Mouse (Mus musculus) frontal cortex, postnatal 25 days (tissue): Measurements from ENCODE around the gene Hyal3.
A peak's percentile ranks its signal among the peaks of the same experiment; 100 is the strongest.

Experiments used
- DNase-seq, 2 experiments: peaks; one replicate each; pipeline ENCODE4 v3.0.0; 2022; ENCODE audit warnings: low spot score in 2 of 2

The Hyal3 gene

GRCm38 (mm10) chr9:107594281-107595062 lies 13.9 kb downstream of the Hyal3 start:
- no peak for DNase-seq

- no peak for DNase-seq
Observed at GRCm38 (mm10) chr9:107596619-107597569, 16.3 kb downstream of the Hyal3 start.

DNA sequence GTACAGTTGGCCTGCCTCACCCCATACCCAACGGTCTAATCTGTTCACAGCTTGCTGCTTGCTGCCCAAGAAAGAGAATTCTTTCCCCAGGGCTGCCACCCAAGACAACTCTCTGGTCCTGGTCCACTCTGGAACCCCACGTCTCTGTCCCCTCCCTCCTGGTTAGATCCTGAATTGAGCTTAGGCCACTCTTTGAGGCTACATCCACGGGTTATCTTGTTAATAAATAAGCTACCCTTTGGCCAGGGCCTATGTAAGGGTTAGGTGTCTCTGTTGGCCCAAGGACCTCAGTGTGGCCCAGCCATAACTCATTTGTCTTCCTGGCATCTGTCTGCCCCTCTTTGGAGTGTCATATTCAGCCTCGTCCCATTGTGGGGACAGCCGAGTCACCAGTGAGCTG lies 17.8 kb downstream of the Hyal3 start:
- no peak for DNase-seq

- DNase-seq: no peak
Observed at GRCm38 (mm10) chr9:107599433-107599832, 18.8 kb downstream of the Hyal3 start.

DNA sequence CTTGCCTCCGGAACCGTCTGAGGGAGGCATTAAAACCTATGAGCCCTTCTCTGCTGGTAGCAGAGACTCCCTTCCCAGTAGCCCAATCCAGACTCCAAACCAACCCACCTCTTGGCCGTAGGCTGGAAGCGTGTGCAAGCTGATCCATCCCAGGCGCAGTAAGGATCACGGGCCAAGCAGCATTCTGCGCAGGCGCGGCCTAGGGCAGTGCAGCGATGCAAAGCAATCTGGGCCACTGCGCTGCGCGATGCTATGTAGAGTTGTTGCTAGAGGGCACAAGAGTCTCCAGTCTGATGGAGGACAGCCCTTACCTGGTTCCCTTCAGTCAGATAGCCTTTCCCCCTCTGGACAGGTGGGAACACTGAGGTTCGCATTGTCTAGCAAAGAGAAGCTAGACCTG lies 19.2 kb downstream of the Hyal3 start:
- no peak for DNase-seq

GRCm38 (mm10) chr9:107600745-107601144 lies 20.1 kb downstream of the Hyal3 start:
- DNase-seq: no peak

DNA sequence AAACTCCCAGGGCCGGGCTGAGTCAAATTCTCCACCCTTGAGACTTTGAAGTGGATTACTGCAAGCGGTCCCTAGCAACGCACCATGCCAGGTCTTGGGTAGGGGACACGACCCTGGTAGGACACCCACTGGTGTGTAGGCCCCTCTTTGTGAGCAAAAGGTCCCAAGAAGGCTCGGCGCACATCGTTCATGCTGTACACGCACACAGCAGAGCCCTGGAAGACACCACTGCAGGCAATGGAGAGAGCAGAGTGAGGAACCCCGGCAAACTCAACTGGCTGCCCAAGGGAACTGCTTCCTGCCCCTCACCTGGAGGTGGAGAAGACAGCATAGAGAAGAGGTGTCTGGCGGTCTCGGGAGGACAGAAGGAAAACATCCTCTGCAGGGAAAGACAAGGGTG lies 20.7 kb downstream of the Hyal3 start:
- no peak for DNase-seq

DNA sequence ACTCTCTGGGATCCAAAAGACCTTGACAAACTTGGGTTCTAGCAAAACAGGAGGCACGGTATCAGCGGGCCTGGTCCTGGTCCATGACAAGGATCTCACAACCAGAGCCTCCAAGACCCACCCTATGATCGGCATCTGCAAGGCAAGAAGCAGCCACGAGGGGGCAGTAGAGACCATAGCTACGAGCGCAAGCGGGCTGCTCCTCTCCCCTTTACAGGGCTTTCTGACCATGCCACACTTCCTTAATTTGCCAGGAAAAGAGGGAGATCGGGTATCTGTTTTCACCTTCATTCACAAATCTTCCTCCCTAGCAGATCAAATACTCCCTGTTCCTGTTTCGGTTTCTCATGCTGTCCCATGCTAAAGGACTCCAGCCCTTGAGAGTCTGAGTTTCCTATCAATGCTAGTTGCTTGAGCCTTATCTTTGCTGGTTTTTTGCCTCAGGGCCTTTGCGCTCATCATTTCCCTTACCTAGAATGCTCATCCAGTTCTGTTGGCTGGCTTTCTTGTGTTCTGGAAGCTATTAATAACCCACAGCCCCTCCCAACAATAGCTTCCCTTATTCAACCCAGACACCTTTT lies 21.5 kb downstream of the Hyal3 start:
- DNase-seq: peak; percentile 93 to 95

DNA sequence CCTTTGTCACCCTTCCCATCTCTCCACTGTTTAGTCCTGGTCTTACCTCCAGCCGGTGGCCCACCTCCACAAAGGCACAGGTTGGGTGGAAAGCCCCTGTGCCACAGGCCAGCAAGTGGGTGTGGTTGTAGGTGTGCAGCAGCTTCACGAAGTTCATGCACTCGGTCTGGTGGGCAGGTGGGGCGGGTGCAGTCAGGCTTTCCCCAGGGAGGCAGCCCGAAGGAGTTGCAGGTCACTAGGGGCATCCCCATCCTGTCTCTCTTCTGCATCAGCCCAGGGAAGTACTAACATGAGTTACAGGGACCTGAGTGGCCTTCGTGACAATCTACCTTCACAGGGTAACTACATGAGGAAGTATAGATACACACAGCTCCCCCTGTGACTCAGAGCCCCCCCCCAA lies 22.6 kb downstream of the Hyal3 start:
- DNase-seq: no peak

- DNase-seq: no peak
Observed at GRCm38 (mm10) chr9:107605041-107605661, 24.5 kb downstream of the Hyal3 start.

GRCm38 (mm10) chr9:107606591-107606990 lies 26.0 kb downstream of the Hyal3 start:
- DNase-seq: no peak

DNA sequence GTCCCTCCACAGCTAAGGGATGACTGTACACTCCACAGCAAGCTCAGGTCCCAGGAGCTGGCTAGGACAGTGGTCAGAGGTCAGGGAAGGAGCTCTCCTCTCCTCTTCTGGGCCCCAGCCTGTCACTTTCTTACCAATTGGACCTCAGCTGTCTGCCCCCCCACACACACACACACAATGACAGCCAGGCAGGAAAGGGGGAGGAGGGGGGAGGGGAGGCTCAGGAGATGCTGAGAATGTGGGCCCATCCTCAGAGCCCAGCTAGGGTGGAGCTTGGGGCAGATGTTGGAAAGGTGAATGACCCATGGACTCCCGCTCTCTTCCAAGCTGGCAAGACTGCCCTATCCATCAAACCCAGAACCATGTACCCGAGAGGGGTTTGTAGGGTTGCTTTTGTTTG lies 26.4 kb downstream of the Hyal3 start:
- no peak for DNase-seq

DNA sequence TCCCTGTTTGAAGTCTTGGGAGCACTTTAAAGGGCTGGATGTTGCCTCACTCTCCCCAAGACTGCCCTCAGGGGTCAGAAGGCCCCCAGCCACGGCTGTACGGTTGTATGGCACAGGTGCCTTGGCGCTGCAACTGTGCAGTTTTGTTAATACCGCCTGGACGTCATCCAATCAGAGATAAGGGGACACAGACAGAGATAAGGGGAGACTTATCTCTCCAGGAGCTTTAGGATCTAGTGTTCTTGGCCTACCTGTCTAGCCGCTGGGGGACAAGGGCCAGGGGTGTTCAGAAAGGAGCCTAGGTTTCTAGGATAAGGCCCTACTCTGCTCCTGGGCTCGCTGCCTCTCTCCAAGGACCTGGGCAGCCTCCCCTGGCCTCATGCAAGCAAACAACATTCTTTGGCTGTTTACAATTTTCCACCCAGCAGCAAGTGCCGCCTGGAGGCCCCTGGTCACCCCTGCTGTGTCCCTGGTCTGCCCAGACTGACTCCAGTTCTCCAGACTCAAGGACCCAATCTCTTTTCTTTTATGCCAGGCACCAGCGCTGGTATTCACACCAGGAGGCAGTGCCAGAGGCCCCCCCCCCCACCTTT lies 27.1 kb downstream of the Hyal3 start:
- DNase-seq: no peak

GRCm38 (mm10) chr9:107608741-107609432 lies 28.3 kb downstream of the Hyal3 start, which contains the start of gene Sema3b:
TSS of gene Sema3b (minus strand) at chr9:107609229.
- no peak for DNase-seq

GRCm38 (mm10) chr9:107609433-107609830 lies 28.8 kb downstream of the Hyal3 start:
- no peak for DNase-seq

- DNase-seq: no peak
Observed at GRCm38 (mm10) chr9:107611456-107612190, 31.0 kb downstream of the Hyal3 start.

DNA sequence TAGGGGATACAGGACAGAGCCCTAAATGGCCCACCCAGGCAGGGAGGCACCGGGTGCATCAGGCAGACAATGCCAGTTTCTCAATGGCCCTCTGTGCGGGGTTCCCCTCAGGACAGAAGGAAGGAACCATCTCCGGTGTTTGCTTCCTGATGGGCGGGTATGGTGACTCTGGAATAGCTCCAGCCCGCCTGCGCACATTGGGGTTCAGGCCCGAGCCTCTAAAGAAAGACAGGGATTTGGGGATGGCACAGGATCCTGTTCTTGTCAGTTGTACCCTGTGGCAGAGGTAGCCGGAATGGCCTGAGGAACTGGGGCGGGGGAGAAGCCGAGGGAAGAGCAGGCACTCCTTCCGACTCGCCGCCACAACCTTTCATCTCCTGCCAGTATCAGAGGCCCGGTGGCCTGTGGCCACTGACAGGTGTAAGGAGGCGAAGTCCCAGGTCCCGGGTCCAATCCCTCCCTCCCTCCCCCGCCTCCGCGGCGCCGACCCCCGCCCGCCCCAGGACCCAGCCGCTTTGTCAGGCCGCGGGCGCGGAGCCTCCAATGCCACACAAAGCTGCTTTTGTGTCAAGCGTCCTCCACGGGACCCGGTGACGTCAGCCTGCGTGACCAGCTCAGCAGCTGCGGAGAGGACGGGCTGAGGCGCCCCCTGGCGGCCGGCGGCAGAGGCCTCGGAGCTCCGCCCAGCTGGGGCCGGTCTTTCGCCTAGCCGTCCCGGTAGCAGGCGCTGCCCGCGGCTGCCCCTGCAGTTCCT lies 31.8 kb downstream of the Hyal3 start:
- peak; percentile 94 to 99 for DNase-seq

DNA sequence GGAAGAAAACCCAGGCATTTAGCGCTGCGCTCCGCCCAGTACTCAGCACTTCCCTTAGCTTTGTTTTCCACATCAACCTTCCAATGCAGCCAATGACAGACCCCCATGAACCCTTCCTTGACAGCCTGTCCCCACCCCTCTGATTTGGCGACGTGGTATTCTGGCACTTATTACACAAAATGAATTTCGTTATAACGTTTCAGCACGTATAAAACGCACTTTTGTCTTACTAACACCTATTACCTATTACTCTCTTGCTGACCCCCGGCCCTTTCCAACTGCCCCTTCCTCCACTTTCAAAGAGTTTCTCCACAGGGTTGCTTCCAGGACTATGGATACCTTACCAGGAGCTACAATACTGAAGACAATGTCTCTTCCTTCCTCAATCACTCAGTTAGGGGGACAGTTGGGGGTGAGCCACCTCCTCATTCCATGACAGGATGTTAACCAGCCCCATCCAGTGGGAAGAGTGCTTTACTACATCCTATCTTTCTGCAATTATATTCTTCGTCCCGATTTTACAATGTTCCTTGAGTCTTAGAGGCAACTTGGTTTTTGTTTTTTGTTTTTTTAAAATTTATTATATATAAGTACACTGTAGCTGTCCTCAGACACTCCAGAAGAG lies 32.4 kb downstream of the Hyal3 start:
- DNase-seq: no peak

GRCm38 (mm10) chr9:107615035-107615434 lies 34.4 kb downstream of the Hyal3 start:
- DNase-seq: no peak
